In the genomic region with DNA sequence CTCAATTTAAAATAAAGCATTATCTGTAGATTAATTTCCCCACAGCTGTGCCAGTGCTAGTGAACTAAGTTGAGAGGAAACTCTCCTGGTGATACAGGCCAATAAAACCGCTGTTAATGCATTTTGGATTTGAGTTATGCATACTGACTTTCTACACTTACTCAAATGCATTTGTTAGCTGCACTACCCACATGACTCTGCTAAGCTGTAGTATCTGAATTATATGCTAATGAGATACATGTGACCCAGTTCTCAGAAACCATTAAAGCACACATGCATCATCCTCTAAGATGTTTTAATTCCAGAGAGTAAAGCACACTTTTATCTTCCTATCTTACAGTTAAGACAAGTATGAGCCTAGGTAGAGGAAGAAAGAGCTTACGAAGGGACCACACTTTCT, we compare ENCODE assay signal across 24 mouse cellular contexts. TPM values are rescaled to one million over a fixed set of nuclear protein-coding genes. Genes with fewer than 3 reads are reported as not detected.
DNase-seq lines count a peak whose midpoint lies in the region; ATAC-seq lines count a peak whose summit lies in the region.
"Had no signal": no experiment of that assay in that cellular context is flagged by ENCODE, and none has a peak within 500 bp of the region (broad histone marks: within the 10 kb centered on the region; RNA-seq: fewer than 3 reads in every experiment).

No protein-coding gene starts in this region.

- intact Hi-C loops in gastrocnemius, postnatal 36 days (cut with DNase I), result no loop called here

- no peak overlapping the region for H3K9ac ChIP-seq in hindbrain, embryonic 14.5 days
- H3K9ac ChIP-seq in hindbrain, embryonic 16.5 days (ENCODE audit: low read depth, low read length), result no peak overlapping the region
- no peak overlapping the region for H3K9ac ChIP-seq in neural tube, embryonic 13.5 days
- no peak overlapping the region for H3K9ac ChIP-seq in neural tube, embryonic 15.5 days (replicated peaks)
- H3K9ac ChIP-seq: embryonic facial prominence, embryonic 13.5 days; embryonic facial prominence, embryonic 15.5 days; forebrain, embryonic 12.5 days had no signal

- ATAC-seq in hindbrain, embryonic 14.5 days (ENCODE audit: low FRiP score), result 0 out of 2 replicates have a peak, but pooled peaks have one; percentile 34
- no peak for ATAC-seq in hindbrain, embryonic 16.5 days
- ATAC-seq in neural tube, embryonic 13.5 days (ENCODE audit: low read depth), result 0 out of 2 replicates have a peak, but pooled peaks have one; percentile 43
- peak; percentile 63 for ATAC-seq in neural tube, embryonic 15.5 days (ENCODE audit: low FRiP score)
- ATAC-seq: forebrain, embryonic 14.5 days had no signal

- no peak overlapping the region for H3K4me3 ChIP-seq in hindbrain, embryonic 14.5 days (replicated peaks; ENCODE audit: low read length)
- no peak overlapping the region for H3K4me3 ChIP-seq in hindbrain, embryonic 16.5 days (ENCODE audit: low read length)
- H3K4me3 ChIP-seq in neural tube, embryonic 13.5 days, result no peak overlapping the region
- H3K4me3 ChIP-seq in neural tube, embryonic 15.5 days (replicated peaks), result no peak overlapping the region
- H3K4me3 ChIP-seq: embryonic facial prominence, embryonic 13.5 days; embryonic facial prominence, embryonic 15.5 days; erythroblast, embryonic 14.5 days; forebrain, embryonic 10.5 days; forebrain, embryonic 12.5 days had no signal

- no peak for DNase-seq in hindbrain, embryonic 14.5 days (ENCODE audit: low spot score)
- DNase-seq in neural tube, embryonic 10.5 days (ENCODE audit: extremely low spot score, low spot score), result no peak
- no peak for DNase-seq in gastrocnemius, postnatal 36 days
- DNase-seq: adrenal gland, adult 2 months; adrenal gland, postnatal 10 days; adrenal gland, postnatal 25 days; cerebellum, adult 11 months; cerebellum, adult 18-20 months; cerebellum, adult 8-10 months; cerebellum, adult 9-11 months; cerebellum, postnatal 14 days; cerebellum, postnatal 36 days; embryo, embryonic 11 days had no signal

- no peak overlapping the region for H3K27ac ChIP-seq in hindbrain, embryonic 14.5 days
- no peak overlapping the region for H3K27ac ChIP-seq in hindbrain, embryonic 16.5 days (ENCODE audit: low read depth, low read length)
- no peak overlapping the region for H3K27ac ChIP-seq in neural tube, embryonic 13.5 days (replicated peaks)
- no peak overlapping the region for H3K27ac ChIP-seq in neural tube, embryonic 15.5 days (replicated peaks)
- H3K27ac ChIP-seq: embryonic facial prominence, embryonic 13.5 days; embryonic facial prominence, embryonic 15.5 days; forebrain, embryonic 10.5 days; forebrain, embryonic 12.5 days had no signal

- H3K36me3 ChIP-seq in hindbrain, embryonic 14.5 days (replicated peaks; ENCODE audit: control insufficient read depth, insufficient read depth), result no peaks in the 10 kb centered on the region
- H3K36me3 ChIP-seq in hindbrain, embryonic 16.5 days (ENCODE audit: control insufficient read depth, insufficient read depth, low read length), result no peaks in the 10 kb centered on the region
- no peaks in the 10 kb centered on the region for H3K36me3 ChIP-seq in neural tube, embryonic 13.5 days
- H3K36me3 ChIP-seq in neural tube, embryonic 15.5 days, result no peaks in the 10 kb centered on the region
- H3K36me3 ChIP-seq: embryonic facial prominence, embryonic 13.5 days; embryonic facial prominence, embryonic 15.5 days; forebrain, embryonic 10.5 days; forebrain, embryonic 12.5 days had no signal

- 88% methylated on average over 2 of the region's 2 CpGs for WGBS in hindbrain, embryonic 14.5 days
- WGBS in hindbrain, embryonic 16.5 days, result 75% methylated on average over 2 of the region's 2 CpGs
- 81% methylated on average over 2 of the region's 2 CpGs for WGBS in neural tube, embryonic 13.5 days
- 76% methylated on average over 2 of the region's 2 CpGs for WGBS in neural tube, embryonic 15.5 days

- no peaks in the 10 kb centered on the region for H3K4me1 ChIP-seq in hindbrain, embryonic 14.5 days (replicated peaks; ENCODE audit: control insufficient read depth, insufficient read depth, low read length)
- no peaks in the 10 kb centered on the region for H3K4me1 ChIP-seq in hindbrain, embryonic 16.5 days (ENCODE audit: control insufficient read depth, insufficient read depth, low read depth, low read length)
- no peaks in the 10 kb centered on the region for H3K4me1 ChIP-seq in neural tube, embryonic 13.5 days (replicated peaks)
- H3K4me1 ChIP-seq in neural tube, embryonic 15.5 days, result no peaks in the 10 kb centered on the region
- H3K4me1 ChIP-seq: embryonic facial prominence, embryonic 13.5 days; embryonic facial prominence, embryonic 15.5 days; forebrain, embryonic 10.5 days; forebrain, embryonic 12.5 days had no signal

- no peaks in the 10 kb centered on the region for H3K9me3 ChIP-seq in hindbrain, embryonic 14.5 days (ENCODE audit: control insufficient read depth, low read length)
- H3K9me3 ChIP-seq in hindbrain, embryonic 16.5 days (ENCODE audit: control insufficient read depth, low read length), result no peaks in the 10 kb centered on the region
- no peaks in the 10 kb centered on the region for H3K9me3 ChIP-seq in neural tube, embryonic 13.5 days
- no peaks in the 10 kb centered on the region for H3K9me3 ChIP-seq in neural tube, embryonic 15.5 days (replicated peaks)
- H3K9me3 ChIP-seq: embryonic facial prominence, embryonic 13.5 days; embryonic facial prominence, embryonic 15.5 days; forebrain, embryonic 10.5 days; forebrain, embryonic 12.5 days had no signal

- no peaks in the 10 kb centered on the region for H3K27me3 ChIP-seq in hindbrain, embryonic 14.5 days (ENCODE audit: control insufficient read depth, insufficient read depth, low read length)
- H3K27me3 ChIP-seq in hindbrain, embryonic 16.5 days (replicated peaks; ENCODE audit: control insufficient read depth, insufficient read depth, low read length), result no peaks in the 10 kb centered on the region
- no peaks in the 10 kb centered on the region for H3K27me3 ChIP-seq in neural tube, embryonic 13.5 days
- no peaks in the 10 kb centered on the region for H3K27me3 ChIP-seq in neural tube, embryonic 15.5 days (replicated peaks)
- H3K27me3 ChIP-seq: embryonic facial prominence, embryonic 13.5 days; embryonic facial prominence, embryonic 15.5 days; forebrain, embryonic 12.5 days had no signal

- no peak overlapping the region for H3K4me2 ChIP-seq in hindbrain, embryonic 14.5 days (replicated peaks)
- H3K4me2 ChIP-seq in hindbrain, embryonic 16.5 days (ENCODE audit: low read length), result no peak overlapping the region
- H3K4me2 ChIP-seq in neural tube, embryonic 13.5 days, result no peak overlapping the region
- no peak overlapping the region for H3K4me2 ChIP-seq in neural tube, embryonic 15.5 days
- H3K4me2 ChIP-seq: embryonic facial prominence, embryonic 13.5 days; embryonic facial prominence, embryonic 15.5 days; forebrain, embryonic 12.5 days had no signal

RNA-seq across cellular contexts. Expression of a gene that starts 38.0 kb away (rescaled TPM):
- 2.2 TPM in 2 replicates for polyA plus RNA-seq in hindbrain, embryonic 14.5 days (2014; fragmentation: Nextera tagmentation; extraction: Ambion mirVana)
- 2.2 and 2.8 TPM in 2 replicates for polyA plus RNA-seq in hindbrain, embryonic 16.5 days (2015; fragmentation: Nextera tagmentation; extraction: Ambion mirVana)
- 1.6 and 2.1 TPM in 2 replicates for polyA plus RNA-seq in neural tube, embryonic 13.5 days (2015; fragmentation: Nextera tagmentation; extraction: Ambion mirVana)
- 1.5 and 1.6 TPM in 2 replicates for polyA plus RNA-seq in neural tube, embryonic 15.5 days (2015; fragmentation: Nextera tagmentation; extraction: Ambion mirVana)
- total RNA-seq in gastrocnemius, postnatal 36 days (2021), result not detected
- total RNA-seq: common myeloid progenitor, adult 5-6 weeks; MEL had no signal
- polyA plus RNA-seq: erythroblast, embryonic 14.5 days had no signal
